Mouse (Mus musculus) lung, postnatal 0 days (tissue): Measurements from ENCODE around the gene Bsg. TPM values are rescaled to one million over a fixed set of nuclear protein-coding genes. Genes with fewer than 3 reads are reported as not detected.

Experiments used
- ATAC-seq: fragments of 200-750 bp; cut with Nextera tagmentation; 2 replicates; pipeline ENCODE4 v1.8.0; 2017; ENCODE audit warnings: moderate library complexity
- DNase-seq: peaks from one replicate; pipeline ENCODE4 v3.0.0-alpha.2; 2016; ENCODE audit warnings: low spot score
- H3K27ac ChIP-seq: fragments of 300-500 bp; sonication (generic); 2 replicates; pipeline ENCODE4 v1.5.1; 2014; ENCODE audit warnings: antibody characterized with exemption, mild to moderate bottlenecking, low read length, mixed read lengths
- H3K27me3 ChIP-seq: fragments of 300-500 bp; sonication (generic); replicated peaks from 2 replicates; pipeline ENCODE4 v1.6.1; 2014; ENCODE audit warnings: low read length, mixed read lengths; ENCODE audit not compliant: insufficient read depth
- H3K36me3 ChIP-seq: fragments of 300-500 bp; sonication (generic); 2 replicates; pipeline ENCODE4 v1.6.1; 2014; ENCODE audit warnings: low read length, mixed read lengths; ENCODE audit not compliant: insufficient read depth
- H3K4me1 ChIP-seq: fragments of 300-500 bp; sonication (generic); 2 replicates; pipeline ENCODE4 v1.6.1; 2014; ENCODE audit warnings: antibody characterized with exemption, low read depth, low read length, mixed read lengths; ENCODE audit not compliant: insufficient read depth
- H3K4me2 ChIP-seq: fragments of 300-500 bp; sonication (generic); replicated peaks from 2 replicates; pipeline ENCODE4 v1.6.1; 2014; ENCODE audit warnings: low read depth, mild to moderate bottlenecking, low read length, moderate library complexity, mixed read lengths
- H3K4me3 ChIP-seq: fragments of 300-500 bp; sonication (generic); 2 replicates; pipeline ENCODE4 v1.5.1; 2014; ENCODE audit warnings: low read depth, low read length
- H3K9ac ChIP-seq: fragments of 300-500 bp; sonication (generic); replicated peaks from 2 replicates; pipeline ENCODE4 v1.6.1; 2014; ENCODE audit warnings: low read depth, mild to moderate bottlenecking
- H3K9me3 ChIP-seq: fragments of 300-500 bp; sonication (generic); 2 replicates; pipeline ENCODE4 v1.6.1; 2016; ENCODE audit warnings: low read length, mixed read lengths
- CTCF ChIP-seq: IDR thresholded peaks from 2 replicates; pipeline ENCODE4 v1.5.1; 2016; ENCODE audit warnings: antibody characterized with exemption, mild to moderate bottlenecking
- EP300 ChIP-seq: IDR thresholded peaks from 2 replicates; pipeline ENCODE4 v1.6.1; 2016; ENCODE audit warnings: antibody characterized with exemption, mild to moderate bottlenecking, control low read depth
- WGBS: fragments of 180-500 bp; shearing (Covaris S2); extraction: QIAGEN DNeasy Blood & Tissue Kit; methylation state at CpG from one replicate; pipeline ENCODE4 v1.1.7; 2014; 5-methylcytosine and 5-hydroxymethylcytosine counted together
- polyA plus RNA-seq: library from polyadenylated mRNA; unstranded; fragments of >200 nt; fragmentation: Nextera tagmentation; extraction: Ambion mirVana; gene quantifications from 2 replicates; pipeline ENCODE4 v1.2.1, GENCODE M21; 2015

The Bsg gene
- polyA plus RNA-seq, 1 experiment from 2014 or later: 1,299 TPM

GRCm38 (mm10) chr10:79665051-79665450 is 39.2 kb upstream of the Bsg start:
- TF ChIP-seq EP300 (no peak), CTCF (no peak)
- Histone ChIP-seq H3K4me1 (peaks cover 4% of the 10 kb centered on the region; the same call in 1 of the 2 replicates), H3K27me3 (no peaks in the 10 kb centered on the region), H3K9me3 (no peaks in the 10 kb centered on the region), H3K9ac (no peak overlapping the region), H3K4me2 (no peak overlapping the region), H3K4me3 (no peak overlapping the region), H3K27ac (no peak overlapping the region), H3K36me3 (no peaks in the 10 kb centered on the region)
- WGBS: 78% methylated on average over 8 of the region's 8 CpGs
- DNase-seq (no peak), ATAC-seq (no peak)

- H3K9ac ChIP-seq: no peak overlapping the region
- no peak overlapping the region for H3K27ac ChIP-seq
- H3K9me3 ChIP-seq: no peaks in the 10 kb centered on the region
- WGBS: 66% methylated on average over 9 of the region's 9 CpGs
- DNase-seq (no peak), ATAC-seq (no peak)
- no peak overlapping the region for H3K4me3 ChIP-seq
- no peaks in the 10 kb centered on the region for H3K36me3 ChIP-seq
- TF ChIP-seq CTCF: no peak
- TF ChIP-seq EP300: no peak
- no peaks in the 10 kb centered on the region for H3K27me3 ChIP-seq
- H3K4me1 ChIP-seq: peaks cover 10% of the 10 kb centered on the region; the same call in 1 of the 2 replicates
- no peak overlapping the region for H3K4me2 ChIP-seq
Measured at GRCm38 (mm10) chr10:79666493-79666892, 37.8 kb upstream of the Bsg start.

GRCm38 (mm10) chr10:79668076-79668475 is 36.2 kb upstream of the Bsg start:
- Histone ChIP-seq H3K27me3 (no peaks in the 10 kb centered on the region), H3K36me3 (no peaks in the 10 kb centered on the region), H3K4me1 (peaks cover 10% of the 10 kb centered on the region; the same call in 1 of the 2 replicates), H3K9ac (no peak overlapping the region), H3K9me3 (no peaks in the 10 kb centered on the region), H3K27ac (no peak overlapping the region), H3K4me2 (no peak overlapping the region), H3K4me3 (no peak overlapping the region)
- TF ChIP-seq CTCF (no peak), EP300 (no peak)
- 81% methylated on average over 5 of the region's 5 CpGs for WGBS
- ATAC-seq (no peak), DNase-seq (no peak)

GRCm38 (mm10) chr10:79668771-79669575 is 35.3 kb upstream of the Bsg start, which contains the start of gene Tpgs1:
Gene Tpgs1 (plus strand): TSS chr10:79669369.
- H3K9me3 ChIP-seq: no peaks in the 10 kb centered on the region
- no peaks in the 10 kb centered on the region for H3K36me3 ChIP-seq
- WGBS: under 1% methylated on average over 44 of the region's 45 CpGs
- H3K4me3 ChIP-seq: peak within 1 kb of the TSS; percentile 88
- peak within 1 kb of the TSS; percentile 69 for H3K4me2 ChIP-seq
- peak within 1 kb of the TSS; percentile 88 for H3K27ac ChIP-seq
- H3K9ac ChIP-seq: peak within 1 kb of the TSS; percentile 45
- no peaks in the 10 kb centered on the region for H3K27me3 ChIP-seq
- DNase-seq (peak; percentile 96), ATAC-seq (peak; percentile 91)
- TF ChIP-seq EP300 (peak; percentile 63), CTCF (peak; percentile 91)
- H3K4me1 ChIP-seq: peaks cover 10% of the 10 kb centered on the region; the same call in 1 of the 2 replicates

GRCm38 (mm10) chr10:79669576-79670057 is 34.7 kb upstream of the Bsg start:
- DNase-seq (peak; percentile 65), ATAC-seq (peak; percentile 47)
- under 1% methylated on average over 47 of the region's 47 CpGs for WGBS
- Histone ChIP-seq H3K4me1 (peaks cover 10% of the 10 kb centered on the region; the same call in 1 of the 2 replicates), H3K9ac (peak overlapping the region; percentile 45), H3K9me3 (no peaks in the 10 kb centered on the region), H3K27me3 (no peaks in the 10 kb centered on the region), H3K4me3 (peak overlapping the region; percentile 88), H3K36me3 (no peaks in the 10 kb centered on the region), H3K27ac (peak overlapping the region; percentile 88), H3K4me2 (peak overlapping the region; percentile 69)
- no peak for TF ChIP-seq EP300
- no peak for TF ChIP-seq CTCF

- no peaks in the 10 kb centered on the region for H3K36me3 ChIP-seq
- no peaks in the 10 kb centered on the region for H3K27me3 ChIP-seq
- H3K27ac ChIP-seq: peak overlapping the region; percentile 88; the same call in 1 of the 2 replicates
- H3K9ac ChIP-seq: peak overlapping the region; percentile 45; the same call in 1 of the 2 replicates
- WGBS: 29% methylated on average over 15 of the region's 15 CpGs
- TF ChIP-seq CTCF: no peak
- no peak for TF ChIP-seq EP300
- no peak for DNase-seq
- H3K9me3 ChIP-seq: no peaks in the 10 kb centered on the region
- peak overlapping the region; percentile 69 for H3K4me2 ChIP-seq
- ATAC-seq: no peak
- H3K4me1 ChIP-seq: peaks cover 10% of the 10 kb centered on the region; the same call in 1 of the 2 replicates
- H3K4me3 ChIP-seq: peak overlapping the region; percentile 88
Measured at GRCm38 (mm10) chr10:79670071-79670888, 34.0 kb upstream of the Bsg start.
